Mouse (Mus musculus): ENCODE data around the gene Arl14.

GRCm38 (mm10) chr3:69206193-69206893, 15.9 kb upstream of the Arl14 start:
- TF ChIP-seq ZC3H11A (IDR thresholded peaks at IDR 0.05; ENCODE audit: borderline replicate concordance, low read depth, low read length) = no peak
- TF ChIP-seq HCFC1 (IDR thresholded peaks at IDR 0.05; ENCODE audit: borderline replicate concordance, insufficient read depth, low read length) = no peak

Measured in ES-E14 (cell line).